ENCODE assay signal across 16 mouse cellular contexts in genomic region chr10:116872016-116872410, GRCm38 (mm10). TPM values are rescaled to one million over a fixed set of nuclear protein-coding genes. Genes with fewer than 3 reads are reported as not detected.
DNase-seq lines count a peak whose midpoint lies in the region; ATAC-seq lines count a peak whose summit lies in the region.
"Had no signal": no experiment of that assay in that cellular context is flagged by ENCODE, and none has a peak within 500 bp of the region (broad histone marks: within the 10 kb centered on the region; RNA-seq: fewer than 3 reads in every experiment).

No protein-coding gene starts in this region.

- peak overlapping the region; percentile 31 for H3K4me3 ChIP-seq in kidney, embryonic 16.5 days (ENCODE audit: low read length)
- H3K4me3 ChIP-seq in neural tube, embryonic 14.5 days (ENCODE audit: low read depth, low read length), result no peak overlapping the region
- no peak overlapping the region for H3K4me3 ChIP-seq in liver, embryonic 12.5 days
- H3K4me3 ChIP-seq: embryonic facial prominence, embryonic 15.5 days; lung, embryonic 15.5 days had no signal

- no peak overlapping the region for H3K27ac ChIP-seq in kidney, embryonic 16.5 days (ENCODE audit: low read length)
- H3K27ac ChIP-seq in neural tube, embryonic 14.5 days (ENCODE audit: low read depth, low read length), result no peak overlapping the region
- no peak overlapping the region for H3K27ac ChIP-seq in liver, embryonic 12.5 days
- H3K27ac ChIP-seq: embryonic facial prominence, embryonic 15.5 days; lung, embryonic 15.5 days had no signal

- peak; percentile 24 for DNase-seq in embryo, embryonic 11 days
- no peak for DNase-seq in embryo, embryonic 10 days (ENCODE audit: low spot score)
- no peak for DNase-seq in kidney, postnatal 36 days
- DNase-seq in cerebellum, adult 8-10 months, result peak; percentile 48
- no peak for DNase-seq in gastrocnemius, postnatal 4 days (ENCODE audit: low spot score in 2 of 2)
- DNase-seq: adrenal gland, adult 8-10 months; heart, adult 18-20 months; heart, postnatal 14 days; retina, postnatal 1 day; thymus, postnatal 14 days had no signal

- 0 out of 2 replicates have a peak, but pooled peaks cover 12% of the 10 kb centered on the region for H3K4me1 ChIP-seq in kidney, embryonic 16.5 days (ENCODE audit: insufficient read depth, low read length)
- H3K4me1 ChIP-seq in neural tube, embryonic 14.5 days (ENCODE audit: control insufficient read depth, insufficient read depth, low read length), result peaks cover 4% of the 10 kb centered on the region; the same call in 1 of the 2 replicates
- H3K4me1 ChIP-seq in liver, embryonic 12.5 days, result no peaks in the 10 kb centered on the region
- H3K4me1 ChIP-seq: embryonic facial prominence, embryonic 15.5 days; lung, embryonic 15.5 days had no signal

- H3K4me2 ChIP-seq in kidney, embryonic 16.5 days (replicated peaks; ENCODE audit: low read depth, low read length), result peak overlapping the region; percentile 54
- H3K4me2 ChIP-seq in neural tube, embryonic 14.5 days (ENCODE audit: low read depth, low read length), result peak overlapping the region; percentile 25; the same call in 1 of the 2 replicates
- H3K4me2 ChIP-seq in liver, embryonic 12.5 days, result no peak overlapping the region
- H3K4me2 ChIP-seq: embryonic facial prominence, embryonic 15.5 days; lung, embryonic 15.5 days had no signal

- WGBS in kidney, embryonic 16.5 days, result 22% methylated on average over 14 of the region's 14 CpGs
- 35% methylated on average over 14 of the region's 14 CpGs for WGBS in neural tube, embryonic 14.5 days
- WGBS in liver, embryonic 12.5 days (ENCODE audit: insufficient replicate concordance), result 65% methylated on average over 14 of the region's 14 CpGs

- no peaks in the 10 kb centered on the region for H3K9me3 ChIP-seq in kidney, embryonic 16.5 days (ENCODE audit: low read length)
- no peaks in the 10 kb centered on the region for H3K9me3 ChIP-seq in neural tube, embryonic 14.5 days (ENCODE audit: control insufficient read depth, low read length)
- no peaks in the 10 kb centered on the region for H3K9me3 ChIP-seq in liver, embryonic 12.5 days (replicated peaks)
- H3K9me3 ChIP-seq: embryonic facial prominence, embryonic 15.5 days; lung, embryonic 15.5 days had no signal

- H3K27me3 ChIP-seq in kidney, embryonic 16.5 days (ENCODE audit: insufficient read depth, low read length), result no peaks in the 10 kb centered on the region
- no peaks in the 10 kb centered on the region for H3K27me3 ChIP-seq in neural tube, embryonic 14.5 days (ENCODE audit: control insufficient read depth, insufficient read depth, low read length)
- H3K27me3 ChIP-seq in liver, embryonic 12.5 days (replicated peaks), result no peaks in the 10 kb centered on the region
- H3K27me3 ChIP-seq: embryonic facial prominence, embryonic 15.5 days; lung, embryonic 15.5 days had no signal

- peak; percentile 60; the same call in 1 of the 2 replicates for ATAC-seq in kidney, embryonic 16.5 days (ENCODE audit: low FRiP score, low TSS enrichment)
- ATAC-seq in neural tube, embryonic 14.5 days (ENCODE audit: low read depth), result peak; percentile 60; the same call in 1 of the 2 replicates
- ATAC-seq in liver, embryonic 12.5 days, result no peak

- H3K36me3 ChIP-seq in kidney, embryonic 16.5 days (ENCODE audit: insufficient read depth, low read length), result no peaks in the 10 kb centered on the region
- H3K36me3 ChIP-seq in neural tube, embryonic 14.5 days (ENCODE audit: control insufficient read depth, insufficient read depth, low read length), result no peaks in the 10 kb centered on the region
- H3K36me3 ChIP-seq in liver, embryonic 12.5 days, result no peaks in the 10 kb centered on the region
- H3K36me3 ChIP-seq: embryonic facial prominence, embryonic 15.5 days; lung, embryonic 15.5 days had no signal

- peak overlapping the region; percentile 3; the same call in 1 of the 2 replicates for H3K9ac ChIP-seq in kidney, embryonic 16.5 days (replicated peaks; ENCODE audit: low read length)
- no peak overlapping the region for H3K9ac ChIP-seq in neural tube, embryonic 14.5 days (replicated peaks; ENCODE audit: low read depth, low read length)
- no peak overlapping the region for H3K9ac ChIP-seq in liver, embryonic 12.5 days
- H3K9ac ChIP-seq: embryonic facial prominence, embryonic 15.5 days; lung, embryonic 15.5 days had no signal

RNA-seq across cellular contexts. Expression of gene Myrfl, which starts 24.7 kb away (rescaled TPM):
- 0.05 and 0.06 TPM in 2 replicates for polyA plus RNA-seq in kidney, embryonic 16.5 days (2015; fragmentation: Nextera tagmentation; extraction: Ambion mirVana)
- polyA plus RNA-seq in neural tube, embryonic 14.5 days (2014; fragmentation: Nextera tagmentation; extraction: Ambion mirVana), result 0.15 and 0.20 TPM in 2 replicates
- under 1 TPM; 0.34 to 0.42 TPM for total RNA-seq in gastrocnemius, postnatal 4 days (2021)
- polyA plus RNA-seq in liver, embryonic 12.5 days (2016; fragmentation: Nextera tagmentation; extraction: Ambion mirVana), result 0.05 TPM in 1 of 2 replicates, not detected in the other
- total RNA-seq: megakaryocyte-erythroid progenitor cell, adult 5-6 weeks had no signal

Comparison
In these comparisons a context has a peak if more than half of its experiments do, and no peak if none do; other contexts are left out.
1. DNase-seq: peak in embryo, embryonic 11 days (single experiment) and cerebellum, adult 8-10 months (single experiment); none in embryo, embryonic 10 days (single experiment), kidney, postnatal 36 days (0 of 2) and gastrocnemius, postnatal 4 days (0 of 2).